Mouse (Mus musculus) hindbrain, embryonic 12.5 days (tissue): Measurements from ENCODE around the gene Gm45618. TPM values are rescaled to one million over a fixed set of nuclear protein-coding genes. Genes with fewer than 3 reads are reported as not detected.
"Not testable (repeated sequence)": the region's sequence is repeated elsewhere in the genome, so short reads cannot be mapped to it uniquely, and the experiment has no call there.

ENCODE experiments used
- ATAC-seq: fragments of 200-750 bp; cut with Nextera tagmentation; 2 replicates; pipeline ENCODE4 v1.8.0; 2017; ENCODE audit warnings: moderate TSS enrichment; ENCODE audit not compliant: low FRiP score
- H3K27ac ChIP-seq: fragments of 300-500 bp; sonication (generic); 2 replicates; pipeline ENCODE4 v1.5.1; 2016; ENCODE audit warnings: mild to moderate bottlenecking
- H3K27me3 ChIP-seq: fragments of 300-500 bp; sonication (generic); 2 replicates; pipeline ENCODE4 v1.6.1; 2016; ENCODE audit warnings: mild to moderate bottlenecking
- H3K36me3 ChIP-seq: fragments of 300-500 bp; sonication (generic); 2 replicates; pipeline ENCODE4 v1.6.1; 2016; ENCODE audit warnings: mild to moderate bottlenecking
- H3K4me1 ChIP-seq: fragments of 300-500 bp; sonication (generic); 2 replicates; pipeline ENCODE4 v1.6.1; 2016
- H3K4me2 ChIP-seq: fragments of 300-500 bp; sonication (generic); replicated peaks from 2 replicates; pipeline ENCODE4 v1.6.1; 2016; ENCODE audit warnings: mild to moderate bottlenecking
- H3K4me3 ChIP-seq: fragments of 300-500 bp; sonication (generic); 2 replicates; pipeline ENCODE4 v1.5.1; 2016; ENCODE audit warnings: mild to moderate bottlenecking
- H3K9ac ChIP-seq: fragments of 300-500 bp; sonication (generic); 2 replicates; pipeline ENCODE4 v1.6.1; 2016; ENCODE audit warnings: mild to moderate bottlenecking, moderate library complexity
- H3K9me3 ChIP-seq: fragments of 300-500 bp; sonication (generic); replicated peaks from 2 replicates; pipeline ENCODE4 v1.6.1; 2016; ENCODE audit warnings: mild to moderate bottlenecking
- WGBS: fragments of 180-500 bp; shearing (Covaris S2); methylation state at CpG from one replicate; pipeline ENCODE4 v1.1.7; 2016; 5-methylcytosine and 5-hydroxymethylcytosine counted together
- polyA plus RNA-seq: library from polyadenylated mRNA; unstranded; fragments of >200 nt; fragmentation: Nextera tagmentation; extraction: Ambion mirVana; gene quantifications from 2 replicates; pipeline ENCODE4 v1.2.1, GENCODE M21; 2016

Gene Gm45618
- polyA plus RNA-seq: not detected in 2 replicates

DNA sequence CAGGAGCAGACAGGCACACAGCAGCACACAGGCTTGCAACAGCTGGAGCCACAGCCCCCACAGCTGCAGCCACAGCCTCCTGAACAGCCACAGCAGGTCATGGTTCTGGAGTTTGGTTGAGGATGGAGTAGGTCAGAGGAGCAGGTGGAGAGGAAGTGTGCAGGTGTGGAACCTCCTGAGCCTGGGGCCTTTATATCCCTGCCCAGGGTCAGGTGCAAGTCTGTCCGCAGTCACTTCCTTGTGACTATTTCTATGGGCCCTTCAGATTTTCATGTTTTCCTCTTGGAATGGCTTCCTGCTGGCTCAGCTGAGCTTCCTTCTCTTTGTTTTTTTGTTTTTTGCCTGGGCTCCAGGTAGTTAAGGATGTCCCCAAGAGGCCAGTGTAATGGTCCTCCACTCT lies at the start of gene Gm45618:
TSS of gene Gm45618 (minus strand) at position 101 of the 400 bp plus-strand sequence.
- H3K4me3 ChIP-seq, H3K27me3 ChIP-seq, H3K9me3 ChIP-seq, H3K36me3 ChIP-seq, H3K9ac ChIP-seq, H3K27ac ChIP-seq, ATAC-seq, H3K4me1 ChIP-seq, H3K4me2 ChIP-seq: not testable (repeated sequence)
- WGBS: 90% methylated on average over 1 of the region's 1 CpGs

DNA sequence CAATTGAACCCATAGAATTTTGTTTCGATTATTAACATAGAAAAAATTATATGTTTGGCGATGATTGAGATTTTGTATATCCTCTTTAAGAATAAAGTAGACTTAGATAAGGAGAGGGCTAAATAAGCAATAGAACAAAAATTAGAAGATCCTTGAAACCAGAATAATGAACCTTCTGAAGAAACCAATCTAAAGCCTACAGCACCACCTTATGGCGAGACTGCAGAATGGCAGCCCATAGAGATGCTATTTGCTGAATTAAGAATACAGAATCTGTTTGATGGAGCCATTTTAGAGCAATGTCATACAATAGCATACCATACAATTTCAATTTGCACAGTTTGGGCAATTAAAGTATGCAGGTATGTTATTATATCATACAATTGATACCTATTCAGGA lies 49.3 kb upstream of the Gm45618 start:
- H3K36me3 ChIP-seq: no peaks in the 10 kb centered on the region
- H3K9ac ChIP-seq: no peak overlapping the region
- H3K27ac ChIP-seq: no peak overlapping the region
- WGBS: 45% methylated on average over 3 of the region's 3 CpGs
- no peaks in the 10 kb centered on the region for H3K9me3 ChIP-seq
- no peak for ATAC-seq
- no peaks in the 10 kb centered on the region for H3K27me3 ChIP-seq
- no peak overlapping the region for H3K4me3 ChIP-seq
- no peaks in the 10 kb centered on the region for H3K4me1 ChIP-seq
- no peak overlapping the region for H3K4me2 ChIP-seq

DNA sequence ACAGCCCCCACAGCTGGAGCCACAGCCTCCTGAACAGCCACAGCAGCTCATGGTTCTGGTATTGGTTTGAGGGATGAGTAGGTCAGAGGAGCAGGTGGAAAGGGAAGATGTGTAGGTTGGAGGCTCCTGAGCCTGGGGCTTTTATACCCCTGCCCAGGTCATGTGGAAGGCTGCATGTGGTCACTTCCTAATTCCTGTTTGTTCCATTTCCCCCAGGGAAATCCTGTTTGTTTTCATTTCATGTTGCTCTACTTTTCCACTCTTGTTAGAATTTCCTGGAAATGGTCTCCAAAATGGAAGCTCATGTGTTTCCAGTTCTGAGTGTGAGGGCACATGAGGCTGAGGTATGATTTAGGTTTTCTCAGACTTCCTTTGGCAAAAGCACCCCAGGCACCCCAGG lies 45.1 kb upstream of the Gm45618 start, which contains the start of gene Gm4553:
TSS of gene Gm4553 (minus strand) at position 101 of the 400 bp plus-strand sequence.
- not testable (repeated sequence) for H3K9me3 ChIP-seq, H3K36me3 ChIP-seq, ATAC-seq, H3K4me1 ChIP-seq, H3K9ac ChIP-seq, H3K4me2 ChIP-seq, H3K27ac ChIP-seq, H3K4me3 ChIP-seq, H3K27me3 ChIP-seq

DNA sequence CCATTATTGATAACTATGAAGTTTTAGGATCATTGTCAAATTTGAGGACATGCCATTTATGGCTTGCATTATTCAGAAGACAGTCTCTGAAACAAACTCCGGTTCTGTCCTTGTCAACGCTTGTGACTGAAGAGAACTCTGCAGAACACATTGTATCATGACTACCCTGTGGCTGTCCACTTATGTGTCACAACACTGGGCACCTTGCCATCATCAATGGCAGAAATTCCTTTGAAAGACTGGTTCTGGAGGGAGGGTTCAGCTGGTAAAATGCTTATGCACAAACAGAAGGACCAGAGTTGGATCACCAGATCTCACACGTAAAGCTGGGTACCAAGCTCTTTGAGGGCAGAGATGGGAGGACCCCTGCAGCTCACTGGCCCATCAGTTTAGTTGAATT lies 38.8 kb upstream of the Gm45618 start:
- Histone ChIP-seq H3K27me3 (no peaks in the 10 kb centered on the region; the same call in 1 of the 2 replicates), H3K27ac (no peak overlapping the region), H3K9me3 (no peaks in the 10 kb centered on the region), H3K4me3 (no peak overlapping the region), H3K4me1 (no peaks in the 10 kb centered on the region), H3K9ac (no peak overlapping the region), H3K4me2 (no peak overlapping the region), H3K36me3 (no peaks in the 10 kb centered on the region)
- WGBS: 98% methylated on average over 3 of the region's 3 CpGs
- no peak for ATAC-seq

DNA sequence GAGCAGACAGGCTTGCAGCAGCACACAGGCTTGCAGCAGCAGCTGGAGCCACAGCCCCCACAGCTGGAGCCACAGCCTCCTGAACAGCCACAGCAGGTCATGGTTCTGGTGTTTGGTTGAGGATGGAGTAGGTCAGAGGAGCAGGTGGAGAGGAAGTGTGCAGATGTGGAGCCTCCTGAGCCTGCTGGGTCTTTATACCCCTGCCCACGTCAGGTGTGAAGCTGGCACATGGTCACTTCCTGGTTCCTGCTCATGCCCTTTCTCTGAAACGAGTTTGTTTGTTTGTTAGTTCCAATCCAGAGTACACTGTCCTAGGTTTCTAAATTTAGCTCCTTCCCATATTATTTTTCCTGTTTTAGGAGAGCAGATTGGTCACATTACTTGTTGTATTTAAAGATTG lies 36.5 kb upstream of the Gm45618 start, which contains the start of gene Gm29735:
TSS of gene Gm29735 (minus strand) at position 101 of the 400 bp plus-strand sequence.
- not testable (repeated sequence) for H3K9me3 ChIP-seq, H3K4me1 ChIP-seq, H3K4me3 ChIP-seq, H3K9ac ChIP-seq, H3K27me3 ChIP-seq, H3K4me2 ChIP-seq, H3K27ac ChIP-seq, H3K36me3 ChIP-seq, ATAC-seq
- WGBS: 65% methylated on average over 2 of the region's 2 CpGs

DNA sequence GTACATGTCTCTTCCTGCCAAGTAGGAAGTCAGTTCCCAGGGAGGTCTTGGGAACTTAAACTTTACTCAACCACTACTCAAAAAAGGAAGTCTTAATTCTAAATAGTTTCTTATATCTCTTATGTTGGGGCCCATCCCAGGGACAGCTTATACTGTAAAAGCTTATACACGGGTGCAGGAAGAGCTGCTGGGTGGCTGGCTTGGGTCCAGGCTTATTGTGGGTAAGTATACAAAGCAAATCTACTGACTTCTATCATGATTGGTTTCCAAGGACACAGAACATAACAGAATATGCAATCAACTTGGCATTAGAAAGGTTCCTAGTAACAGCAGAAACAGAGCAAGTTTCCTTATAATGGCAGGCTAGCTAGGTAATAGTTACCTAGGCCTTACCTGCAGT lies 34.8 kb upstream of the Gm45618 start:
- WGBS: 81% methylated on average over 1 of the region's 1 CpGs
- Histone ChIP-seq H3K4me1 (no peaks in the 10 kb centered on the region), H3K4me3 (no peak overlapping the region), H3K4me2 (no peak overlapping the region), H3K27ac (no peak overlapping the region), H3K9me3 (no peaks in the 10 kb centered on the region), H3K36me3 (no peaks in the 10 kb centered on the region), H3K9ac (no peak overlapping the region), H3K27me3 (no peaks in the 10 kb centered on the region)
- no peak for ATAC-seq

DNA sequence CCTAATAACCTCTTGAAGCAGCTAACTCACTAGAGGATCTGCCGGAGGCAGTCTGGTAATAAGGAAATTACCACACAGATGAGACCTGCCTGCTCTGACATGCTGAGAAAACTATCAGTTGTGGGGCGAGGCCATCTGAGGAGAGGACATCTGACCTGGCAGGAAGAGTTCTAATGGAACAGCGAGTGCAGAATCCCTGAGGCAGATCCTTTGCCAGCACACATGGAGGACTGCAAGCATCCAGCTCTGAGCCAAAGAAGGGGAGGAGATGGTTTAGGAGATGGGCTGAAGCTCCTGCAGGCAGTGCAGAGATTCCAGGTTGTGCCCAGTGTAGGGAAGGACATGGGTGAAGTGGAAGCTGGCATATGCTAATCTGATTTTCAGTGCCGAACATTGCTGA lies 31.7 kb upstream of the Gm45618 start:
- H3K4me3 ChIP-seq: no peak overlapping the region
- 86% methylated on average over 4 of the region's 4 CpGs for WGBS
- no peak for ATAC-seq
- no peak overlapping the region for H3K4me2 ChIP-seq
- no peaks in the 10 kb centered on the region for H3K9me3 ChIP-seq
- no peak overlapping the region for H3K27ac ChIP-seq
- no peaks in the 10 kb centered on the region for H3K36me3 ChIP-seq
- H3K9ac ChIP-seq: no peak overlapping the region
- H3K4me1 ChIP-seq: no peaks in the 10 kb centered on the region
- no peaks in the 10 kb centered on the region for H3K27me3 ChIP-seq

DNA sequence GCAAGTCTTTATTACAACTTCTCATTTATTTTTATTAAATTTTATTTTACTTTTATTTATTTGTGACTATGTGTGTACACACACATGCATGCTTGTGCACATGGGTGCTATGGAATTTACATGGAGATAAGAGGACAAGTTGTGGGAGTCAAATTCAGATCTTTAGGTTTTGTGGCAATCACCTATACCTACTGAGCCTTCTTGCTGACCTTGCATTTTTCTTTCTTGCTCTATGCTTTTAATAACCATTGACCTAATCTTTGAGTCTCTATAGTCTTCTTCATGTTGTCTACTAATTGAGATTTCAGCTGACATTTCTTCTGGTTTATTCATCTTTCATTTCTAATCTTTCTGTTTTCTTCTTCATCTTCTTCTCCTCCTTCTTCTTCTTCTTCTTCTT lies 28.1 kb upstream of the Gm45618 start:
- no peak overlapping the region for H3K27ac ChIP-seq
- no peaks in the 10 kb centered on the region for H3K4me1 ChIP-seq
- H3K36me3 ChIP-seq: no peaks in the 10 kb centered on the region
- ATAC-seq: no peak
- no peak overlapping the region for H3K4me2 ChIP-seq
- no peaks in the 10 kb centered on the region for H3K9me3 ChIP-seq
- no peaks in the 10 kb centered on the region for H3K27me3 ChIP-seq
- no peak overlapping the region for H3K9ac ChIP-seq
- no peak overlapping the region for H3K4me3 ChIP-seq

DNA sequence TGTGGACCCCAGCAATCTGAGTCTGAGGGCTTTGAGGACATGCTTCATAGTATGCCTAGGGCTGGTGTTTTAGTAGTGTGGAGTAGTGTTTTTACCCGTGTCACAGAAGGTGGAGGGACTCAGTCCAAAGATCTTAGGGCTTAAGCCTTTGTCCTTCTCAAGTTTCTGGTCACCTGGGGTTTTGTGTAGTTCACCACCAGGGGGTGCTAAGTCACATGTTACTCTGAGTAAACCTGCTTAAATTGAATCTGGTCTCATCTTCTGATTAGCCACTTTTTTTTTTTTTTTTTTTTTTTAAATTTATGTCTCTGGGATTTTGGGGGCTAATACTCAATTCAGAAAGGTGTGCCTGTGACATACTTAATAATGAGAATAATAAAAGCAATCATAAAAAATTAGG lies 25.5 kb upstream of the Gm45618 start:
- no peak for ATAC-seq
- 11% methylated on average over 1 of the region's 1 CpGs for WGBS
- Histone ChIP-seq H3K4me3 (no peak overlapping the region), H3K4me2 (no peak overlapping the region), H3K27me3 (no peaks in the 10 kb centered on the region), H3K9ac (no peak overlapping the region), H3K36me3 (no peaks in the 10 kb centered on the region), H3K4me1 (no peaks in the 10 kb centered on the region), H3K27ac (no peak overlapping the region), H3K9me3 (no peaks in the 10 kb centered on the region)

DNA sequence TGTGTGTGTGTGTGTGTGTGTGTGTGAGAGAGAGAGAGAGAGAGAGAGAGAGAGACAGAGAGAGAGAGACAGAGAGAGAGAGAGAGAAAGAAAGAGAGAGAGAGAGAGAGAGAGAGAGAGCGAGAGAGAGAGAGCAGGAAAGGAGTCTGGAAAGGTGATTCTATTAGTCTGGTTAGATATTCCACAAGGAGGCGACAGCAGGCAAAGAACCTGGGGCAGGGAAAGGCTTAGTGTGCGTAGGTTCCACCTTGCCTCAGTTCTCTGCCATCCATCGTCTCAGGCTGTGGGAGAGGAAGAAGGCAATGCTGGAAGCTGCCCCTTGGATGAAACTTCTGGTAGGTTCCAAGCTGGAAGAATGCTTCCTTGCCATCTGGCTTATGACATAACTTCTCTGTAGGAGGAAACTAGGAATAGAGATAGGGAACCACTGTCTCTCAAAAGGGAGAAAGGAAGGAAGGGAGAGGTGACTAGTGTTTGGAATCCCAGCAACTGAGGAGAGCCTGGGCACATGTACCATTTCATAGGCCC lies 24.9 kb upstream of the Gm45618 start:
- no peak overlapping the region for H3K4me2 ChIP-seq
- WGBS: 53% methylated on average over 4 of the region's 4 CpGs
- no peaks in the 10 kb centered on the region for H3K4me1 ChIP-seq
- no peak overlapping the region for H3K27ac ChIP-seq
- H3K9me3 ChIP-seq: no peaks in the 10 kb centered on the region
- ATAC-seq: no peak
- H3K36me3 ChIP-seq: no peaks in the 10 kb centered on the region
- no peak overlapping the region for H3K9ac ChIP-seq
- no peaks in the 10 kb centered on the region for H3K27me3 ChIP-seq
- H3K4me3 ChIP-seq: no peak overlapping the region

DNA sequence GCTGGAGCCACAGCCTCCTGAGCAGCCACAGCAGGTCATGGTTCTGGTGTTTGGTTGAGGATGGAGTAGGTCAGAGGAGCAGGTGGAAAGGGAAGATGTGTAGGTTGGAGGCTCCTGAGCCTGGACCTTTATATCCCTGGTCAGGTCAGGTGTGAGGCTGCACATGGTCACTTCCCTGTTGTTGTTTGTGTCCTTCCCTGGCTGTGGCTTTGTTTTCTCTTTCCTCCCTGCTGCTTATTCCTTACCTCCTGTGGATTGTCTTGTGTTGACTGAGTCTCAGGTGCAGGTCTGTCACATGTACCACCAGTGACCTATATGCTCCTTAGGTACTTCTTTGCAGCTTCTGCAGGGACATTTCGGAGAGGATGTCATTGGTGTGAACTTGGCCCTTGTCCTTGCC lies 24.0 kb upstream of the Gm45618 start, which contains the start of gene Gm45337:
TSS of gene Gm45337 (minus strand) at position 101 of the 400 bp plus-strand sequence.
- Histone ChIP-seq H3K4me1 (no peaks in the 10 kb centered on the region), H3K27ac (no peak within 1 kb of the TSS), H3K27me3 (no peaks in the 10 kb centered on the region), H3K4me2 (no peak within 1 kb of the TSS), H3K9ac (no peak within 1 kb of the TSS), H3K9me3 (no peaks in the 10 kb centered on the region), H3K4me3 (no peak within 1 kb of the TSS), H3K36me3 (no peaks in the 10 kb centered on the region)
- no peak for ATAC-seq
- 75% methylated on average over 1 of the region's 1 CpGs for WGBS

DNA sequence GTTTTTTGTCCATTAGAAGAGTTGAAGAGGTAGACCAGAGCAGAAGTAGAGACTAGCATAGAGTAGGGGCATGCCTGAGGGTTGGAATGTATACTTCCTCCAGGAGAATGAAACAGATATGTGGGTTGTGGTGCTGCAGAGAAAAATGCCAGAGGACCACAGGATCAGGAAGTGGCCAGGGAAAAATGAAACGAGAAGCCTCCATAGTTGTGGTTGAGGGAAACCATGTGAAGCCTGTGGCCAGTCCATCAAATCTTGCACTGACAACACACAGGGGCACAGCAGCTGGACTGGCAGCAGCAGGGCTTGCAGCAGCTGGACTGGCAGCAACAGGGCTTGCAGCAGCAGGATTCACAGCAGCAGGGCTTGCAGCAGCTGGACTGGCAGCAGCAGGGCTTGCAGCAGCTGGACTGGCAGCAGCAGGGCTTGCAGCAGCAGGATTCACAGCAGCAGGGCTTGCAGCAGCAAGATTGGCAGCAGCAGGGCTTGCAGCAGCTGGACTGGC lies 23.0 kb upstream of the Gm45618 start:
- not testable (repeated sequence) for ATAC-seq, H3K27me3 ChIP-seq, H3K4me1 ChIP-seq, H3K4me2 ChIP-seq, H3K9ac ChIP-seq, H3K36me3 ChIP-seq, H3K9me3 ChIP-seq, H3K4me3 ChIP-seq, H3K27ac ChIP-seq
- WGBS: 50% methylated on average over 1 of the region's 1 CpGs

DNA sequence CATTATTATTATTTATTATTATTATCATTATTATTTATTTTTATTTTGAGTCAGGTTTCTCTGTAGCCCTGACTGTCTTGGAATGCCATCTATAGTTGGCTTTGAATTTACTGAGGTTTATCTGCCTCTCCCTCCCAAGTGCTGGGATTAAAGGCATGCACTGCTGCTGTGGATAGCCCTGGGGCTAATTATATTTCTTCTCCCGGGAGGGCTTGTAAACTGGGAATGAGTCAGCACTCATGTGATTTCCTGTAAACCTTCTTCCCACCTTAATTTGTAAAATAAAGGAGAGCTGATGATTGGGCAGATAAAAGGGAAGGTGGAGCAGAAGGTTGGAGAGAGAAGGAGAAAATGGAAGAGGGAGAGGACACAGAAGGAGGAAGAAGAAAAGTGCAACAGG lies 20.2 kb upstream of the Gm45618 start:
- Histone ChIP-seq H3K4me2 (no peak overlapping the region), H3K4me3 (no peak overlapping the region), H3K9me3 (no peaks in the 10 kb centered on the region), H3K27ac (no peak overlapping the region), H3K36me3 (no peaks in the 10 kb centered on the region), H3K4me1 (no peaks in the 10 kb centered on the region), H3K27me3 (no peaks in the 10 kb centered on the region), H3K9ac (no peak overlapping the region)
- ATAC-seq: no peak
- WGBS: 51% methylated on average over 1 of the region's 1 CpGs
